Mouse (Mus musculus): Measurements from ENCODE around the gene Flrt1.

DNA sequence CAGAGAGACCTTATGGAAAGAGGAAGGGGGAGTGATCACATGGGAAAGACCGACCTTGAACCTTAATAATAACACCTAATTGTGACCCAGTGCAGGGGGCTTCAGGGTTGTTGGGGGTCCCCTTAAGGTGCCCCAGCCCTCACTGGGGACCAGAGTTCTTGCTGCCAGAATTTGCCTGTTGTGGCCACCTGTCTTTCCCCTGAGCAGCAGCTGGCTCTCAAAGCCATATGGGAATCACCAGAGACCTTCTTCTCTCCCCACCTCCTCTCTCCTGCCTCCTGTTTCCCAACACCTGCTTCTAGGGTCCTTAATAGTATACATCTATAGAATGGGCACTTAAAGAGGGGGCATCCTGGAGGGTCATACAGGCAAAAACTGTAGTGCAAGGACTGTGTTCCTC, 20.7 kb upstream of the Flrt1 start:
- no peak for TF ChIP-seq MXI1 (IDR thresholded peaks at IDR 0.05; ENCODE audit: low read depth, low read length)
- no peak for TF ChIP-seq ZNF384 (IDR thresholded peaks at IDR 0.05; ENCODE audit: low read depth, low read length)

All from CH12.LX (cell line).